Mouse (Mus musculus) splenic B cell, adult 2 months (primary cell): ENCODE results near the gene Shisa4.

Experiments used
- DNase-seq: peaks from one replicate; pipeline ENCODE4 v3.0.0-alpha.2; 2011; ENCODE audit warnings: low read depth, low spot score
- H3K27me3 ChIP-seq: 2 replicates; pipeline ENCODE4 v1.6.1; 2012; ENCODE audit warnings: mild to moderate bottlenecking, low read length, moderate library complexity, mixed read lengths; ENCODE audit not compliant: control insufficient read depth, poor library complexity, insufficient read depth, severe bottlenecking
- H3K36me3 ChIP-seq: 2 replicates; pipeline ENCODE4 v1.6.1; 2012; ENCODE audit warnings: mild to moderate bottlenecking, low read length, moderate library complexity, mixed read lengths; ENCODE audit not compliant: control insufficient read depth, poor library complexity, insufficient read depth, severe bottlenecking

Shisa4 gene

GRCm38 (mm10) chr1:135346891-135347290, 28.1 kb downstream of the Shisa4 start:
- Histone ChIP-seq H3K27me3 (no peaks in the 10 kb centered on the region; the same call in 1 of the 2 replicates), H3K36me3 (no peaks in the 10 kb centered on the region)

GRCm38 (mm10) chr1:135344026-135344425, 31.0 kb downstream of the Shisa4 start:
- Histone ChIP-seq H3K27me3 (no peaks in the 10 kb centered on the region), H3K36me3 (no peaks in the 10 kb centered on the region)
- no peak for DNase-seq

More at GRCm38 (mm10) chr1:135346891-135347290, 28.1 kb downstream of the Shisa4 start:
- no peak for DNase-seq

- no peaks in the 10 kb centered on the region for H3K27me3 ChIP-seq
- no peaks in the 10 kb centered on the region for H3K36me3 ChIP-seq
- no peak for DNase-seq
Observed at GRCm38 (mm10) chr1:135341947-135342346, 33.1 kb downstream of the Shisa4 start.

- Histone ChIP-seq H3K36me3 (no peaks in the 10 kb centered on the region), H3K27me3 (no peaks in the 10 kb centered on the region)
- DNase-seq = no peak
Observed at GRCm38 (mm10) chr1:135330578-135330977, 44.5 kb downstream of the Shisa4 start.

GRCm38 (mm10) chr1:135328368-135328767, 46.7 kb downstream of the Shisa4 start:
- no peak for DNase-seq
- H3K27me3 ChIP-seq = no peaks in the 10 kb centered on the region
- H3K36me3 ChIP-seq = no peaks in the 10 kb centered on the region

- H3K27me3 ChIP-seq = no peaks in the 10 kb centered on the region
- no peak for DNase-seq
- no peaks in the 10 kb centered on the region for H3K36me3 ChIP-seq
Observed at GRCm38 (mm10) chr1:135325934-135326333, 49.1 kb downstream of the Shisa4 start.

GRCm38 (mm10) chr1:135324571-135324970, 50.5 kb downstream of the Shisa4 start, which contains the start of gene Lmod1:
Gene Lmod1, plus strand, starts transcription at chr1:135324807.
- DNase-seq = no peak

GRCm38 (mm10) chr1:135323367-135323901, 51.6 kb downstream of the Shisa4 start:
- no peaks in the 10 kb centered on the region for H3K27me3 ChIP-seq
- H3K36me3 ChIP-seq = no peaks in the 10 kb centered on the region
- no peak for DNase-seq

More at GRCm38 (mm10) chr1:135324571-135324970, 50.5 kb downstream of the Shisa4 start, which contains the start of gene Lmod1:
- H3K27me3 ChIP-seq = no peaks in the 10 kb centered on the region
- no peaks in the 10 kb centered on the region for H3K36me3 ChIP-seq
